25 mouse cellular contexts compared by ENCODE assay signal in the genomic region with DNA sequence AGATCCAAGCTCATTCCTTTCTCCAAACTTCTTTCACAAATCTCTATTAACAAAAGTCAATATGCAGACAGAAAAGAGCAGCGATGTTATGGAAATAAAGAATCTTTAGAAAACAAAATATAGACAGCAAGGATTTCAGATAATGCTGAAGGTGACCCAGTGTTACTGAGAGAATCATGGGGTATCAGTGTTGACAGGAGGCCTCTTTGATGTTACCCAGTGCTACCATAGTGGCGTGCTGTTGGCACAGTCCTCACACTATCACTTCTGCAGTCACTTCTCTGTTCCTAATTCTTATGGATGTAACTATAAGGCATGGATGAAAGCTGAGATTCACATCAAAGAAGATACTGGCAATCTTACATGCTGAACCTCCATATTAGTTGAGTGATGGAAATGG.
"Had no signal": no experiment of that assay in that cellular context is flagged by ENCODE, and none has a peak within 500 bp of the region (broad histone marks: within the 10 kb centered on the region; RNA-seq: fewer than 3 reads in every experiment).

No protein-coding gene starts in this region.

- H3K9me3 ChIP-seq: hindbrain, embryonic 10.5 days; hindbrain, embryonic 12.5 days; intestine, embryonic 15.5 days; limb, embryonic 10.5 days; limb, embryonic 12.5 days; liver, embryonic 13.5 days; liver, embryonic 15.5 days had no signal

- DNase-seq: gastrocnemius, adult 2 months; gastrocnemius, postnatal 10 days; gastrocnemius, postnatal 25 days; kidney, adult 18-20 months; kidney, adult 8-10 months; kidney, postnatal 10 days; kidney, postnatal 25 days; kidney, postnatal 4 days; liver; liver, embryonic 13.5 days; liver, postnatal 0 days had no signal

- H3K9ac ChIP-seq: hindbrain, embryonic 12.5 days; hindbrain, embryonic 14.5 days; intestine, embryonic 15.5 days; limb, embryonic 12.5 days; liver, embryonic 13.5 days; liver, embryonic 15.5 days; liver, postnatal 0 days had no signal

- ATAC-seq: forebrain, embryonic 16.5 days; hindbrain, embryonic 16.5 days; inflammation-experienced regulatory T-cells, adult 6 months; intestine, embryonic 15.5 days; intestine, postnatal 0 days; liver, postnatal 0 days had no signal

- H3K36me3 ChIP-seq: hindbrain, embryonic 10.5 days; hindbrain, embryonic 12.5 days; intestine, embryonic 15.5 days; limb, embryonic 10.5 days; limb, embryonic 12.5 days; liver, embryonic 13.5 days; liver, embryonic 15.5 days had no signal

- H3K4me2 ChIP-seq: hindbrain, embryonic 12.5 days; hindbrain, embryonic 14.5 days; intestine, embryonic 15.5 days; limb, embryonic 12.5 days; liver, embryonic 11.5 days; liver, embryonic 13.5 days; liver, embryonic 15.5 days had no signal

- H3K4me1 ChIP-seq: hindbrain, embryonic 10.5 days; hindbrain, embryonic 12.5 days; intestine, embryonic 15.5 days; limb, embryonic 10.5 days; limb, embryonic 12.5 days; liver, embryonic 13.5 days; liver, embryonic 15.5 days had no signal

- H3K4me3 ChIP-seq: gastrocnemius, adult 2 months; hindbrain, embryonic 10.5 days; hindbrain, embryonic 12.5 days; intestine, embryonic 15.5 days; layer of hippocampus, adult 2 months; left cerebral cortex, adult 2 months; limb, embryonic 10.5 days; limb, embryonic 12.5 days; liver, embryonic 13.5 days; liver, embryonic 15.5 days had no signal

- H3K27ac ChIP-seq: gastrocnemius, adult 2 months; hindbrain, embryonic 10.5 days; hindbrain, embryonic 12.5 days; hindbrain, embryonic 14.5 days; intestine, embryonic 15.5 days; layer of hippocampus, adult 2 months; left cerebral cortex, adult 2 months; limb, embryonic 10.5 days; limb, embryonic 12.5 days; liver, embryonic 13.5 days; liver, embryonic 15.5 days had no signal

- H3K27me3 ChIP-seq: hindbrain, embryonic 12.5 days; intestine, embryonic 15.5 days; limb, embryonic 12.5 days; liver, embryonic 13.5 days; liver, embryonic 15.5 days had no signal
